Mouse (Mus musculus): ENCODE data around the gene Mios. TPM values are rescaled to one million over a fixed set of nuclear protein-coding genes. Genes with fewer than 3 reads are reported as not detected.

The Mios gene
- total RNA-seq (2021), result 10 to 100 TPM; 21.5 to 23.2 TPM

GRCm38 (mm10) chr6:8209047-8209865, at the start of gene Mios:
Gene Mios, plus strand, starts transcription at chr6:8209222.
- peak; percentile 92 for DNase-seq

GRCm38 (mm10) chr6:8160001-8160400, 49.0 kb upstream of the Mios start:
- no peak for DNase-seq

GRCm38 (mm10) chr6:8164741-8165140, 44.3 kb upstream of the Mios start:
- no peak for DNase-seq

GRCm38 (mm10) chr6:8172101-8172500, 36.9 kb upstream of the Mios start:
- no peak for DNase-seq

- DNase-seq, result peak; percentile 23
These were observed 35.0 kb upstream of the Mios start for GRCm38 (mm10) chr6:8174062-8174461.

- DNase-seq, result no peak
These were observed 33.7 kb upstream of the Mios start for GRCm38 (mm10) chr6:8175346-8175745.

- DNase-seq, result no peak
These were observed 32.9 kb upstream of the Mios start for GRCm38 (mm10) chr6:8176116-8176515.

GRCm38 (mm10) chr6:8178397-8178941, 30.6 kb upstream of the Mios start:
- peak; percentile 14 for DNase-seq

GRCm38 (mm10) chr6:8188599-8189233, 20.3 kb upstream of the Mios start:
- no peak for DNase-seq

GRCm38 (mm10) chr6:8189917-8190316, 19.1 kb upstream of the Mios start:
- DNase-seq, result no peak

GRCm38 (mm10) chr6:8192517-8192916, 16.5 kb upstream of the Mios start, which contains the start of gene Col28a1:
Gene Col28a1, minus strand, starts transcription at chr6:8192617.
- DNase-seq, result no peak

GRCm38 (mm10) chr6:8209866-8210186, 804 bp downstream of the Mios start:
- DNase-seq, result peak; percentile 18

- no peak for DNase-seq
These were observed 1.6 kb downstream of the Mios start for GRCm38 (mm10) chr6:8210661-8211060.

GRCm38 (mm10) chr6:8227035-8227434, 18.0 kb downstream of the Mios start:
- no peak for DNase-seq

- DNase-seq, result no peak
These were observed 19.6 kb downstream of the Mios start for GRCm38 (mm10) chr6:8228596-8228995.

- DNase-seq, result no peak
These were observed 49.3 kb downstream of the Mios start for GRCm38 (mm10) chr6:8258316-8258715.

- peak; percentile 98 for DNase-seq
These were observed 50.1 kb downstream of the Mios start, which contains the start of the genes Rpa3, Umad1 and Gm45062 for GRCm38 (mm10) chr6:8259004-8259666. Gene Rpa3, minus strand, starts transcription at chr6:8259173. Gene Umad1, plus strand, starts transcription at chr6:8259288. Gene Gm45062, plus strand, starts transcription at chr6:8259450.

- no peak for DNase-seq
These were observed 50.6 kb downstream of the Mios start for GRCm38 (mm10) chr6:8259667-8260044.

- no peak for DNase-seq
These were observed 62.0 kb downstream of the Mios start for GRCm38 (mm10) chr6:8271047-8271446.

- peak; percentile 65 for DNase-seq
These were observed 65.5 kb downstream of the Mios start for GRCm38 (mm10) chr6:8274387-8275054.

- DNase-seq, result peak; percentile 72
These were observed 66.1 kb downstream of the Mios start for GRCm38 (mm10) chr6:8275098-8275497.

GRCm38 (mm10) chr6:8276431-8276830, 67.4 kb downstream of the Mios start:
- no peak for DNase-seq

Data from heart, postnatal 4 days (tissue).